Mouse (Mus musculus) limb, embryonic 12.5 days (tissue): ENCODE results near the gene Thsd4. TPM values are rescaled to one million over a fixed set of nuclear protein-coding genes. Genes with fewer than 3 reads are reported as not detected.

Experiments used
- ATAC-seq: fragments of 200-750 bp; cut with Nextera tagmentation; 2 replicates; pipeline ENCODE4 v1.8.0; 2017; ENCODE audit warnings: low read depth, moderate TSS enrichment; ENCODE audit not compliant: insufficient number of reproducible peaks, insufficient read depth, low FRiP score, low TSS enrichment
- H3K27ac ChIP-seq: fragments of 300-500 bp; sonication (generic); 2 replicates; pipeline ENCODE4 v1.5.1; 2016; ENCODE audit warnings: mild to moderate bottlenecking, moderate library complexity
- H3K27me3 ChIP-seq: fragments of 300-500 bp; sonication (generic); 2 replicates; pipeline ENCODE4 v1.6.1; 2016; ENCODE audit warnings: mild to moderate bottlenecking, moderate library complexity
- H3K36me3 ChIP-seq: fragments of 300-500 bp; sonication (generic); 2 replicates; pipeline ENCODE4 v1.6.1; 2016; ENCODE audit warnings: mild to moderate bottlenecking, moderate library complexity
- H3K4me1 ChIP-seq: fragments of 300-500 bp; sonication (generic); replicated peaks from 2 replicates; pipeline ENCODE4 v1.6.1; 2016
- H3K4me2 ChIP-seq: fragments of 300-500 bp; sonication (generic); 2 replicates; pipeline ENCODE4 v1.6.1; 2016; ENCODE audit warnings: mild to moderate bottlenecking, moderate library complexity
- H3K4me3 ChIP-seq: fragments of 300-500 bp; sonication (generic); replicated peaks from 2 replicates; pipeline ENCODE4 v1.5.1; 2016; ENCODE audit warnings: mild to moderate bottlenecking
- H3K9ac ChIP-seq: fragments of 300-500 bp; sonication (generic); replicated peaks from 2 replicates; pipeline ENCODE4 v1.6.1; 2016; ENCODE audit warnings: mild to moderate bottlenecking, moderate library complexity
- H3K9me3 ChIP-seq: fragments of 300-500 bp; sonication (generic); 2 replicates; pipeline ENCODE4 v1.6.1; 2016; ENCODE audit warnings: mild to moderate bottlenecking, moderate library complexity
- WGBS: fragments of 180-500 bp; shearing (Covaris S2); methylation state at CpG from one replicate; pipeline ENCODE4 v1.1.7; 2016; 5-methylcytosine and 5-hydroxymethylcytosine counted together
- polyA plus RNA-seq: library from polyadenylated mRNA; unstranded; fragments of >200 nt; fragmentation: Nextera tagmentation; extraction: Ambion mirVana; gene quantifications from 2 replicates; pipeline ENCODE4 v1.2.1, GENCODE M21; 2016

The Thsd4 gene
- polyA plus RNA-seq, 1 experiment from 2014 or later = 27.0 TPM

GRCm38 (mm10) chr9:60407374-60407773, 114.5 kb downstream of the Thsd4 start:
- Histone ChIP-seq H3K4me3 (no peak overlapping the region), H3K27ac (no peak overlapping the region), H3K9ac (no peak overlapping the region), H3K9me3 (no peaks in the 10 kb centered on the region), H3K27me3 (peaks cover 6% of the 10 kb centered on the region), H3K4me1 (peaks cover 56% of the 10 kb centered on the region), H3K36me3 (no peaks in the 10 kb centered on the region), H3K4me2 (no peak overlapping the region)
- peak; percentile 64; the same call in 1 of the 2 replicates for ATAC-seq
- WGBS = 10% methylated on average over 1 of the region's 1 CpGs

GRCm38 (mm10) chr9:60405777-60406176, 116.1 kb downstream of the Thsd4 start:
- no peak overlapping the region for H3K4me2 ChIP-seq
- H3K4me1 ChIP-seq = peaks cover 54% of the 10 kb centered on the region
- H3K4me3 ChIP-seq = no peak overlapping the region
- no peaks in the 10 kb centered on the region for H3K9me3 ChIP-seq
- H3K9ac ChIP-seq = no peak overlapping the region
- no peak for ATAC-seq
- peaks cover 3% of the 10 kb centered on the region; the same call in 1 of the 2 replicates for H3K27me3 ChIP-seq
- H3K36me3 ChIP-seq = no peaks in the 10 kb centered on the region
- whole genome bisulfite sequencing = 15% methylated on average over 7 of the region's 7 CpGs
- H3K27ac ChIP-seq = no peak overlapping the region; the same call in 1 of the 2 replicates

GRCm38 (mm10) chr9:60402681-60403080, 119.2 kb downstream of the Thsd4 start:
- no peak overlapping the region for H3K4me2 ChIP-seq
- no peak overlapping the region for H3K4me3 ChIP-seq
- ATAC-seq = no peak
- peaks cover 3% of the 10 kb centered on the region; the same call in 1 of the 2 replicates for H3K27me3 ChIP-seq
- no peaks in the 10 kb centered on the region for H3K36me3 ChIP-seq
- H3K9ac ChIP-seq = no peak overlapping the region
- no peaks in the 10 kb centered on the region for H3K9me3 ChIP-seq
- H3K27ac ChIP-seq = no peak overlapping the region
- H3K4me1 ChIP-seq = peaks cover 55% of the 10 kb centered on the region
- WGBS = 90% methylated on average over 6 of the region's 6 CpGs

GRCm38 (mm10) chr9:60400001-60400400, 121.8 kb downstream of the Thsd4 start:
- Histone ChIP-seq H3K4me2 (no peak overlapping the region), H3K4me1 (peaks cover 38% of the 10 kb centered on the region), H3K27me3 (peaks cover 1% of the 10 kb centered on the region; the same call in 1 of the 2 replicates), H3K27ac (no peak overlapping the region), H3K9ac (no peak overlapping the region), H3K36me3 (no peaks in the 10 kb centered on the region), H3K9me3 (no peaks in the 10 kb centered on the region), H3K4me3 (no peak overlapping the region)
- no peak for ATAC-seq
- 90% methylated on average over 8 of the region's 8 CpGs for WGBS

- Histone ChIP-seq H3K9ac (no peak overlapping the region), H3K36me3 (no peaks in the 10 kb centered on the region), H3K9me3 (no peaks in the 10 kb centered on the region), H3K27ac (no peak overlapping the region), H3K27me3 (no peaks in the 10 kb centered on the region; the same call in 1 of the 2 replicates), H3K4me1 (peaks cover 29% of the 10 kb centered on the region), H3K4me3 (no peak overlapping the region), H3K4me2 (no peak overlapping the region)
- ATAC-seq = no peak
- WGBS = 39% methylated on average over 2 of the region's 2 CpGs
These were observed 123.8 kb downstream of the Thsd4 start for GRCm38 (mm10) chr9:60398073-60398472.

- H3K36me3 ChIP-seq = no peaks in the 10 kb centered on the region
- H3K27ac ChIP-seq = no peak overlapping the region
- no peaks in the 10 kb centered on the region for H3K27me3 ChIP-seq
- H3K4me1 ChIP-seq = peaks cover 18% of the 10 kb centered on the region
- no peak overlapping the region for H3K4me2 ChIP-seq
- WGBS = 42% methylated on average over 3 of the region's 3 CpGs
- H3K4me3 ChIP-seq = no peak overlapping the region
- H3K9me3 ChIP-seq = no peaks in the 10 kb centered on the region
- ATAC-seq = no peak; the same call in 1 of the 2 replicates
- no peak overlapping the region for H3K9ac ChIP-seq
These were observed 125.8 kb downstream of the Thsd4 start for GRCm38 (mm10) chr9:60396096-60396495.

- Histone ChIP-seq H3K4me1 (peaks cover 10% of the 10 kb centered on the region), H3K9ac (no peak overlapping the region), H3K9me3 (no peaks in the 10 kb centered on the region), H3K27me3 (no peaks in the 10 kb centered on the region), H3K4me2 (no peak overlapping the region), H3K27ac (no peak overlapping the region), H3K4me3 (no peak overlapping the region), H3K36me3 (no peaks in the 10 kb centered on the region)
- no peak for ATAC-seq
- WGBS = 96% methylated on average over 4 of the region's 4 CpGs
These were observed 128.9 kb downstream of the Thsd4 start for GRCm38 (mm10) chr9:60392916-60393315.

- Histone ChIP-seq H3K27me3 (no peaks in the 10 kb centered on the region), H3K4me1 (no peaks in the 10 kb centered on the region; the same call in 1 of the 2 replicates), H3K36me3 (no peaks in the 10 kb centered on the region), H3K4me3 (no peak overlapping the region), H3K4me2 (no peak overlapping the region), H3K9me3 (no peaks in the 10 kb centered on the region), H3K27ac (no peak overlapping the region), H3K9ac (no peak overlapping the region)
- WGBS = 66% methylated on average over 6 of the region's 6 CpGs
- ATAC-seq = no peak
These were observed 137.1 kb downstream of the Thsd4 start for GRCm38 (mm10) chr9:60384751-60385150.

GRCm38 (mm10) chr9:60382941-60383340, 138.9 kb downstream of the Thsd4 start:
- no peaks in the 10 kb centered on the region for H3K9me3 ChIP-seq
- 85% methylated on average over 4 of the region's 4 CpGs for WGBS
- H3K27ac ChIP-seq = no peak overlapping the region
- ATAC-seq = no peak
- no peak overlapping the region for H3K4me2 ChIP-seq
- no peak overlapping the region for H3K9ac ChIP-seq
- H3K36me3 ChIP-seq = no peaks in the 10 kb centered on the region
- H3K4me1 ChIP-seq = peaks cover 9% of the 10 kb centered on the region
- H3K4me3 ChIP-seq = no peak overlapping the region
- no peaks in the 10 kb centered on the region for H3K27me3 ChIP-seq

GRCm38 (mm10) chr9:60382526-60382925, 139.3 kb downstream of the Thsd4 start:
- Histone ChIP-seq H3K4me3 (no peak overlapping the region), H3K27ac (no peak overlapping the region), H3K4me1 (peaks cover 9% of the 10 kb centered on the region), H3K36me3 (no peaks in the 10 kb centered on the region), H3K27me3 (no peaks in the 10 kb centered on the region), H3K9me3 (no peaks in the 10 kb centered on the region), H3K4me2 (no peak overlapping the region), H3K9ac (no peak overlapping the region)
- ATAC-seq = no peak
- 61% methylated on average over 4 of the region's 4 CpGs for WGBS

- Histone ChIP-seq H3K27me3 (no peaks in the 10 kb centered on the region), H3K4me1 (peaks cover 9% of the 10 kb centered on the region), H3K4me2 (no peak overlapping the region), H3K4me3 (no peak overlapping the region), H3K36me3 (no peaks in the 10 kb centered on the region), H3K9me3 (no peaks in the 10 kb centered on the region), H3K9ac (no peak overlapping the region), H3K27ac (no peak overlapping the region)
- WGBS = 76% methylated on average over 2 of the region's 2 CpGs
- ATAC-seq = no peak
These were observed 140.8 kb downstream of the Thsd4 start for GRCm38 (mm10) chr9:60381010-60381409.

GRCm38 (mm10) chr9:60380550-60380949, 141.3 kb downstream of the Thsd4 start:
- Histone ChIP-seq H3K4me2 (no peak overlapping the region), H3K36me3 (no peaks in the 10 kb centered on the region), H3K4me1 (peaks cover 9% of the 10 kb centered on the region), H3K4me3 (no peak overlapping the region), H3K27me3 (no peaks in the 10 kb centered on the region), H3K9ac (no peak overlapping the region), H3K27ac (no peak overlapping the region), H3K9me3 (no peaks in the 10 kb centered on the region)
- no peak for ATAC-seq
- 77% methylated on average over 4 of the region's 4 CpGs for WGBS
